Mouse (Mus musculus): ENCODE measurements at regions not wholly inside any gene's neighbourhood (a gene's known extent, or its start where the extent isn't known, plus 50 kb on each side); places are given as distances from the start of the nearest gene placed in this dataset.

GRCm38 (mm10) chr14:58321875-58322274 lies 251.5 kb downstream of the Fgf9 start:
- TF ChIP-seq POLR2A (IDR thresholded peaks at IDR 0.05; ENCODE audit: low read depth, low read length) (no peak), EP300 (IDR thresholded peaks at IDR 0.05; ENCODE audit: low read length) (no peak), CTCF (conservative IDR thresholded peaks at IDR 0.05 in 1 of 2, IDR thresholded peaks at IDR 0.05 in 1 of 2; ENCODE audit: low read depth in 2 of 2, low read length in 2 of 2) (no peak), UBTF (IDR thresholded peaks at IDR 0.05; ENCODE audit: low read depth, low read length) (no peak), USF1 (IDR thresholded peaks at IDR 0.05; ENCODE audit: low read depth, low read length) (no peak), MAX (IDR thresholded peaks at IDR 0.05; ENCODE audit: low read length) (no peak), ELF1 (IDR thresholded peaks at IDR 0.05; ENCODE audit: low read depth, low read length) (no peak), NELFE (IDR thresholded peaks at IDR 0.05; ENCODE audit: low read depth, low read length) (no peak), ETS1 (conservative IDR thresholded peaks at IDR 0.05; ENCODE audit: low read depth, low read length) (no peak), KAT2A (IDR thresholded peaks at IDR 0.05; ENCODE audit: insufficient replicate concordance, low read length) (no peak)

All from CH12.LX (cell line).